Mouse (Mus musculus) forebrain, embryonic 12.5 days (tissue): Measurements from ENCODE around the gene Btbd9. TPM values are rescaled to one million over a fixed set of nuclear protein-coding genes. Genes with fewer than 3 reads are reported as not detected.
A peak's percentile ranks its signal among the peaks of the same experiment; 100 is the strongest.
"Not testable (repeated sequence)": the region's sequence is repeated elsewhere in the genome, so short reads cannot be mapped to it uniquely, and the experiment has no call there.

Experiments used
- ATAC-seq: fragments of 200-750 bp; cut with Nextera tagmentation; 2 replicates; pipeline ENCODE4 v1.8.0; 2017; ENCODE audit warnings: moderate TSS enrichment; ENCODE audit not compliant: low FRiP score
- H3K27ac ChIP-seq: fragments of 300-500 bp; sonication (generic); 2 replicates; pipeline ENCODE4 v1.5.1; 2016; ENCODE audit warnings: mild to moderate bottlenecking
- H3K27me3 ChIP-seq: fragments of 300-500 bp; sonication (generic); 2 replicates; pipeline ENCODE4 v1.6.1; 2016; ENCODE audit warnings: mild to moderate bottlenecking
- H3K36me3 ChIP-seq: fragments of 300-500 bp; sonication (generic); replicated peaks from 2 replicates; pipeline ENCODE4 v1.6.1; 2016; ENCODE audit warnings: mild to moderate bottlenecking
- H3K4me1 ChIP-seq: fragments of 300-500 bp; sonication (generic); 2 replicates; pipeline ENCODE4 v1.6.1; 2016
- H3K4me2 ChIP-seq: fragments of 300-500 bp; sonication (generic); 2 replicates; pipeline ENCODE4 v1.6.1; 2016; ENCODE audit warnings: mild to moderate bottlenecking, moderate library complexity
- H3K4me3 ChIP-seq: fragments of 300-500 bp; sonication (generic); replicated peaks from 2 replicates; pipeline ENCODE4 v1.5.1; 2016; ENCODE audit warnings: mild to moderate bottlenecking
- H3K9ac ChIP-seq: fragments of 300-500 bp; sonication (generic); 2 replicates; pipeline ENCODE4 v1.6.1; 2016; ENCODE audit warnings: mild to moderate bottlenecking
- H3K9me3 ChIP-seq: fragments of 300-500 bp; sonication (generic); 2 replicates; pipeline ENCODE4 v1.6.1; 2016
- WGBS: fragments of 180-500 bp; shearing (Covaris S2); methylation state at CpG from one replicate; pipeline ENCODE4 v1.1.7; 2016; 5-methylcytosine and 5-hydroxymethylcytosine counted together
- polyA plus RNA-seq: library from polyadenylated mRNA; unstranded; fragments of >200 nt; fragmentation: Nextera tagmentation; extraction: Ambion mirVana; gene quantifications from 2 replicates; pipeline ENCODE4 v1.2.1, GENCODE M21; 2016

Btbd9 gene
- 79.8 and 85.9 TPM in 2 replicates for polyA plus RNA-seq

DNA sequence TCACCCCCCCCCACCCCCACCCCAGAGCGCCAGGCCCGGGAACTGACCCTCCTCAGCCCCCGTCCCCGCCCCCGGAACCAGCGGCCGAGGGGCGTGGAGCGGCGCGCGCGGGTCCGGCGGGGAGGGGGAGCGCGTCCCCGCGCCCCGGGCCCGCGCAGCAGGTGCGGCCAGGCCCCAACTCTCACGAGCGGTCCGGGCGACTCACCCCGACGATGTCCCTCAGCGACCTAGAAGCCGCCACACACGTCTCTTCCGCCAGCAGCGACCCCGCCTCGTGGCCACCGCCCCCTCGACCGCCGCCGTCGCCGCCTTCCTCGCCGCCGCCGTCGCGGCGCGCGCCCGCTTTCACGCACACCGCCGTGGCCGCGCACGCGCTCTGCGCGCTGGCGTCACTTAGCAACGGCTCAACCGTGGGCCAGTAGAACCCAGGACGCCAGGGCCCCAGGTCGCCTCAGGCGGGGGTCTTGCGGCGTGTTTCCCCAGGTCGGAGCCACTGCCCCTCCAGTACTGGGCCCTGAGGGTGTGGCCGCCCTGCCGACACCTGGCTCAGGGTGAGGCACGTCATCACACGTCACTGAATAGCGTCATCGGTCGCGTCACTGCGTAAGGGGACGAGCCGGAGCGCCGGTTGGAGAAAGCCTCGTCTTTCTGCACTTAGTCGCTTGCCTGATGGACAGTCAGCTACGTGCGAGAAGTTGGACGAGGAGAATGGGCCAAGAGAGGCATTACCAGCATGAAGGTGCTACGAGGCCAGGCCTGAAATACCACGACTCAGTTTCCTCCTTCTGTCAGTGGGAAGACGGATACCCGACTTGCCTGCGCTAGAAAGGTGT is at the start of gene Btbd9:
Gene Btbd9 (minus strand): TSS at position 548 of the 833 bp plus-strand sequence.
- H3K36me3 ChIP-seq, result no peaks in the 10 kb centered on the region
- peak within 1 kb of the TSS; percentile 89 for H3K27ac ChIP-seq
- peaks cover 32% of the 10 kb centered on the region for H3K4me1 ChIP-seq
- H3K27me3 ChIP-seq, result no peaks in the 10 kb centered on the region
- peak within 1 kb of the TSS; percentile 79 for H3K9ac ChIP-seq
- H3K4me3 ChIP-seq, result peak within 1 kb of the TSS; percentile 77
- H3K9me3 ChIP-seq, result no peaks in the 10 kb centered on the region
- H3K4me2 ChIP-seq, result peak within 1 kb of the TSS; percentile 71
- peak; percentile 94 for ATAC-seq
- WGBS, result under 1% methylated on average over 78 of the region's 94 CpGs

DNA sequence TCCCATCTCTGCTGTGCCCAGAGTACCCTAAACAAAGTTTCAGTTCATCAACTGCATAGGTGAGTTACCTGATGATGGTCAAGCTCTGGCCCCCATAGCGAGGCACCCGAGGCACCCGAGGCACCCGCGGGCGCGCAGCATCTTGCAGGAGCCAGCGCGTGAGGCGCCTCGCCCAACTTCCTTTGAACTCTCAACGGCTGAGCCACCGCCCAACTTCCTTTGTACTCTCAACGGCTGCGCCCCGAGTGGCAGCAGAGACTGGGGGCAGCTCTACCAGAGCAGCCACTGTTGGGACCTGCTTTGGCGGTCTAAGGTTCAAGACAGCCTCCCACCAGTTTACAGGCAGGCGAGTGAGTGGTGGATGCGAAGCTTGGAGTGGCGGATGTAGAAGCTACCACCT is 47.8 kb upstream of the Btbd9 start, which contains the start of gene Dnah8:
Gene Dnah8 (plus strand): TSS at position 223 of the 400 bp plus-strand sequence.
- H3K4me3 ChIP-seq, H3K9ac ChIP-seq, H3K27me3 ChIP-seq, H3K9me3 ChIP-seq, ATAC-seq, H3K4me2 ChIP-seq, H3K36me3 ChIP-seq, H3K27ac ChIP-seq, H3K4me1 ChIP-seq: not testable (repeated sequence)
- WGBS, result no CpG with 5 or more reads among the region's 20 CpGs

DNA sequence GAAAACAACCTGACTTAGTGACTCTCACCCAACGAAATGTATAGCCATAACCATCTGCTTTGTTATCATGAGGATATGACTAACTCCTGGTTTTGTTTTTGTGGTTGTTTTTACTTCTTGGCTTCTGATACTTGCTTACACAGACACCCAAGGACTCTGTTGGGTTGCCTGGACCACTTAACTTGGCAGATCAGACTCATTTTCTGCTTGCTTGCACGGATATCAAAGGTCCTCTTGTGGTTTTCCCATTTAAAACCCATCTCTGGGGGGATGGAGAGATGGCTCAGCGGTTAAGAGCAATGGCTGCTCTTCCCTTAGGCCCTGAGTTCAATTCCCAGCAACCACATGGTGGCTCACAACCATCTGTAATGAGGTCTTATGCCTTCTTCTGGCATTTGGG is 46.9 kb upstream of the Btbd9 start:
- no peak for ATAC-seq
- no peak overlapping the region for H3K9ac ChIP-seq
- H3K9me3 ChIP-seq, result no peaks in the 10 kb centered on the region
- H3K27me3 ChIP-seq, result no peaks in the 10 kb centered on the region
- no peak overlapping the region for H3K4me3 ChIP-seq
- H3K4me1 ChIP-seq, result no peaks in the 10 kb centered on the region
- no peak overlapping the region for H3K27ac ChIP-seq
- 85% methylated on average over 3 of the region's 3 CpGs for WGBS
- no peaks in the 10 kb centered on the region for H3K36me3 ChIP-seq
- no peak overlapping the region for H3K4me2 ChIP-seq

DNA sequence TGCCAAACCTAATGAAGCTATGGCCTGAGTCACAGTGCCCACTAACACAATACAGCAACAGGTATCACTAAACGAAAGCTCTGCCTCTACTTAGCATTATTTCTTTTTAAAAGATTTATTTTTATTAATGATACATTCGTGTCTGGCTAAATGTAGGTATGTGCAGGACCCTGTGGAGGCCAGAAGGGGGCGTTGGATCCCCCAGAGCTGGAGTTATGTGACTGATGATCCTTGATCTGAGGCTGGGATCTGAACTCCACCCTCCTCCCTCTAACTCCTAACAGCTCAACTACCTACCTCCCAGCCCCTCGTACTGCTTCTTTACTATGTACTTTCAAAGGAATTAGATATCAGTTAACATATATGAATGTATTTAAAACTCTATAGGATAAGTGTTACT is 45.2 kb upstream of the Btbd9 start:
- Histone ChIP-seq H3K4me1 (no peaks in the 10 kb centered on the region), H3K9ac (no peak overlapping the region), H3K27ac (no peak overlapping the region), H3K27me3 (no peaks in the 10 kb centered on the region), H3K4me3 (no peak overlapping the region), H3K9me3 (no peaks in the 10 kb centered on the region), H3K4me2 (no peak overlapping the region), H3K36me3 (no peaks in the 10 kb centered on the region)
- no peak for ATAC-seq
- 68% methylated on average over 4 of the region's 4 CpGs for WGBS

DNA sequence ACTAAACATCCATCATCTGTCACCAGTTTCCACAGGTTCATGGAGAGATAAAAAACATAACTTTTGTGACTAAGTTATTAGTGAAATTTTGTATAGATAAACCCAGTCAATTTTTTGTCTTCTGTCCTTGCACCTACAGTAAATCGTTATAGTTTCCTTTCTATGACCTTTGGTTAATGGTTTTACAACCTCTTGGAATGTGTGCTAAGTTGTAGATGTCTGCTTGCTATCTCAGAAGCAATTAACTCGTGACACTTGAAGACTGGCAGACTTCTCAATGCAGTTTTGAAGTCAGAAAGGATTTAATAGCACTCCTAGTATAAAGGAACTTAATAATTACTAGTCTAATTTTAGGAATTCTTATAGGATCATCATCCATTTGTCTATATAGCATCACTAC is 44.3 kb upstream of the Btbd9 start:
- Histone ChIP-seq H3K27me3 (no peaks in the 10 kb centered on the region), H3K9me3 (no peaks in the 10 kb centered on the region), H3K36me3 (no peaks in the 10 kb centered on the region), H3K9ac (no peak overlapping the region), H3K4me1 (no peaks in the 10 kb centered on the region), H3K4me3 (no peak overlapping the region), H3K27ac (no peak overlapping the region), H3K4me2 (no peak overlapping the region)
- 76% methylated on average over 2 of the region's 2 CpGs for WGBS
- ATAC-seq, result no peak

DNA sequence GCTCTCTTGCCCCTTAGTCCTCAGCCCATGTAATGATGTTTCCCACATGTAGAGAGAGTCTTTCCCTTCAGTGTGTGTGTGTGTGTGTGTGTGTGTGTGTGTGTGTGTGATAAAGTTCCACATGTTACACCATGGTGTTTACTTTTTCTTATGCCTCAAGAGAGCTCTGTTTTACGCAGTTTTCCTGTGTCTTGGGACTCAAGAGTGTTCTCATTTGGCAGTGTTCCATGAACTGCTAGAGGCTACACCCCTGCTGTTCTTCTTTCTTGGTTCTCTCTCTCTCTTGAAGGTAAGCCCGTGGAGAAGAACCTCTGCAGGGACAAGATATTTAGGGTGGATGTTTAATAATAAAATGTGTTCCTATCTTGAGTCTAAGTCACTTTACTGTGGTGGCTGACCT is 42.9 kb upstream of the Btbd9 start:
- H3K27me3 ChIP-seq, result no peaks in the 10 kb centered on the region
- no peaks in the 10 kb centered on the region for H3K36me3 ChIP-seq
- no peak overlapping the region for H3K4me2 ChIP-seq
- ATAC-seq, result no peak
- no peaks in the 10 kb centered on the region for H3K4me1 ChIP-seq
- H3K4me3 ChIP-seq, result no peak overlapping the region
- H3K9ac ChIP-seq, result no peak overlapping the region
- H3K9me3 ChIP-seq, result no peaks in the 10 kb centered on the region
- H3K27ac ChIP-seq, result no peak overlapping the region
- WGBS, result 65% methylated on average over 2 of the region's 2 CpGs

DNA sequence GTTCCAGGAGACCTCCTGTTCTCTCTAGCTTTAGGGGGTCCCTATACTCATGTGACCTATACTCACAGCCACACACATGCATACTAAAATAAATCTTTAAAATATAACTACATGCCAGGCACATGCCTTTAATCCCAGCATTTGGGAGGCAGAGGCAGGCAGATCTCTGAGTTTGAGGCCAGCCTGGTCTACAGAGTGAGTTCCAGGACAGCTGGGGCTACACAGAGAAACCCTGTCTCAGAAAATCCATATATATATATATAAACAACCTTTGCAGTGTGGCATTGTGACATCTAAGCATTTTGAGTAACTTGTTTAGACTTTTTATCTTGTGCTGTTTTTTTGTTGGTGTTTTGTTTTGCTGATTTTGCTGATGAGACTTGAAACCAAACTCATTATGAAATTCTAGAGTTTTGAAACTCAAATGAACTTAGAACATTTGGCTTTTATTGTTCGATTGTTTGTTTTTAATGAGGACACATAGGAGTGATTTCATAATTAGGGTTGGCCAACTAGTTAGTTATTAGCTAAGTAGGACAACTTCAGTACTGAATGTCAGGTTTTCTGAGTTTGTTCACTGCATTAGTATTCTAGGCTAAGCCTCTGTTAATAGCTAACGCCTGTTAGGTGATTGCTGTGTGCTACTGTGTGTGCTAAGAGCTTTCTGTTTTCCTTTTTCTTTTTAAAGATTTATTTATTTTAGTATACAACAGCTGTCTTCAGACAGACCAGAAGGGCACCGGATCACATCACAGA is 42.0 kb upstream of the Btbd9 start:
- Histone ChIP-seq H3K4me1 (no peaks in the 10 kb centered on the region), H3K9ac (no peak overlapping the region), H3K27ac (no peak overlapping the region), H3K4me3 (no peak overlapping the region), H3K9me3 (no peaks in the 10 kb centered on the region), H3K4me2 (no peak overlapping the region), H3K36me3 (no peaks in the 10 kb centered on the region), H3K27me3 (no peaks in the 10 kb centered on the region)
- WGBS, result 92% methylated on average over 3 of the region's 3 CpGs
- ATAC-seq, result no peak

DNA sequence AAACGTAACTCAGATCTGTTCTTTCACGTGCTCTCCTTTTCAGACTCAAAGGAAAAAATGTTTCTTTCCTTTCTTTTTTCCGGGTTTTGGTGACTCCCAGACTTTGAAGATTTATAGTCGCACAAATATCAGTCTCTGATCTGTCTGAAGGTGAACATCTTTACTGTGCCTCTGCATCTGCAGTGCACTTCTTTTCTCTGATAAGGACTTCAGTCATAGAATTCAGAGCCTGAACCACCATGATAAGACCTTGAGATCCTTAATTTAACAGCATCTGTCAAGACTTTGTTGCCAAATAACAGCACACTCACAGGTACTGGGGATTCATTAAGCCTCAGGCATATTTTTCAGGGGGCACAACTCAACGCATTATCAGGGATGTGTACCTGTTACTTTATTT is 39.9 kb upstream of the Btbd9 start:
- no peak for ATAC-seq
- Histone ChIP-seq H3K9ac (no peak overlapping the region), H3K27ac (no peak overlapping the region), H3K4me2 (no peak overlapping the region), H3K9me3 (no peaks in the 10 kb centered on the region), H3K27me3 (no peaks in the 10 kb centered on the region), H3K36me3 (no peaks in the 10 kb centered on the region), H3K4me3 (no peak overlapping the region), H3K4me1 (peaks cover 9% of the 10 kb centered on the region)
- 88% methylated on average over 5 of the region's 5 CpGs for WGBS

DNA sequence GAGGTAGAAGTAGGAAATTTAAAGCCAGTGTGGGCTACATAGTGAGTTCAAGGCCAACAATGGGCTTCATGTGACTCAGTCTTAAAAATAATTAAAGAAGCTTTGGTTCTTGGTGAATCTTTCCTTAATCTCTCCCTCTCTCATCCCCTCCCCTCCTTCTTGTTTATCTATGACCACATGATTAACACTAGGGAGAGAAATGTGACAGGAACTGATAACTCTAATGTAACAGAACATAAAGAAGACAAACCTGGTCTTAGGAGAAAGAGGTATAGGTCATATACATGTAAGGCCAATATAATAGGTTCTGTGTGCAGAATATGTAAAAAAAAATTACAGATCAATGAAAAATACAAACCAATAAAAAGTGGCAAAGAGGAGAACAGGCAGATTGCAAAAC is 37.1 kb upstream of the Btbd9 start:
- no peaks in the 10 kb centered on the region for H3K36me3 ChIP-seq
- H3K27me3 ChIP-seq, result no peaks in the 10 kb centered on the region
- H3K9ac ChIP-seq, result no peak overlapping the region
- H3K4me2 ChIP-seq, result no peak overlapping the region
- no peak overlapping the region for H3K4me3 ChIP-seq
- no peak overlapping the region for H3K27ac ChIP-seq
- H3K9me3 ChIP-seq, result no peaks in the 10 kb centered on the region
- H3K4me1 ChIP-seq, result peaks cover 19% of the 10 kb centered on the region
- no peak for ATAC-seq

DNA sequence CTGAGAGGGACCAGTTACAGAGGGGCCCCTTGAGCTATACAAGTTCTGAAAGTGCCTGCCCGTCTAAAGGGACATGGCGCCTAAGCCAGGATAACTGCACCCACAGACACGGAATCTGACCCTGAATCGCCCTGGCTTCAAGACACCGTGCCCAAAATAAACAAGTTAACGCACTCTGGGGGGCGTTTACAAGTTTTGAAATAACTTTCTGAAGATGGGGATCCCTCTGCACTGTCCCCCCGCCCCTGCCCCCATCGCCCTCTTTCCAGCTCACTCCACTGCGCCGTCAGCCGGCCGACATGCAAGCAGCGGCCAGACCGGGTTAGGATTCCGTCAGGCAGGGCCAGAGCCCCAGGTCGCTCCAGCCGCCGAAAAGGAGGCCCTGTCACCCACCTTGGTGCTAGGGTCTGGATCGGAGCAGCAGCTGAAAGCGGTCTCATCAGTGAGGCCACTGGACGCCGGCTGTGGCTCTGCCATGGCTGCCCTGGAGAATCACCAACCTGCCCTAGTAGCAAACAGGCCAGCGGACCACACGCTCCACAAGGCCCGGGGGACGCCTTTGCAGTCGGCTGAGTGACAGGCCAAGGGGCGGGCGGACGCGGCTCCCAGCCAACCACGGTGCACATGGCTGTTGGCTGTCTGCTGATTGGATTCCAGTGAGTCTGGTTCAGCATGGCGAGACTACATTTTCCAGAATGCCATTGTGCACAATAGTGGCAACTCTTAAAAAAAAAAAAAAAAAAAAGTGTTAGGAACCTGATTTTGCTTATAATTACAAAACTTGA is 36.0 kb upstream of the Btbd9 start:
- Histone ChIP-seq H3K4me1 (peaks cover 30% of the 10 kb centered on the region), H3K9ac (peak overlapping the region; percentile 63), H3K4me2 (peak overlapping the region; percentile 58), H3K4me3 (peak overlapping the region; percentile 62), H3K9me3 (no peaks in the 10 kb centered on the region), H3K27ac (peak overlapping the region; percentile 82), H3K27me3 (no peaks in the 10 kb centered on the region), H3K36me3 (no peaks in the 10 kb centered on the region)
- WGBS, result under 1% methylated on average over 34 of the region's 34 CpGs
- ATAC-seq, result peak; percentile 100

DNA sequence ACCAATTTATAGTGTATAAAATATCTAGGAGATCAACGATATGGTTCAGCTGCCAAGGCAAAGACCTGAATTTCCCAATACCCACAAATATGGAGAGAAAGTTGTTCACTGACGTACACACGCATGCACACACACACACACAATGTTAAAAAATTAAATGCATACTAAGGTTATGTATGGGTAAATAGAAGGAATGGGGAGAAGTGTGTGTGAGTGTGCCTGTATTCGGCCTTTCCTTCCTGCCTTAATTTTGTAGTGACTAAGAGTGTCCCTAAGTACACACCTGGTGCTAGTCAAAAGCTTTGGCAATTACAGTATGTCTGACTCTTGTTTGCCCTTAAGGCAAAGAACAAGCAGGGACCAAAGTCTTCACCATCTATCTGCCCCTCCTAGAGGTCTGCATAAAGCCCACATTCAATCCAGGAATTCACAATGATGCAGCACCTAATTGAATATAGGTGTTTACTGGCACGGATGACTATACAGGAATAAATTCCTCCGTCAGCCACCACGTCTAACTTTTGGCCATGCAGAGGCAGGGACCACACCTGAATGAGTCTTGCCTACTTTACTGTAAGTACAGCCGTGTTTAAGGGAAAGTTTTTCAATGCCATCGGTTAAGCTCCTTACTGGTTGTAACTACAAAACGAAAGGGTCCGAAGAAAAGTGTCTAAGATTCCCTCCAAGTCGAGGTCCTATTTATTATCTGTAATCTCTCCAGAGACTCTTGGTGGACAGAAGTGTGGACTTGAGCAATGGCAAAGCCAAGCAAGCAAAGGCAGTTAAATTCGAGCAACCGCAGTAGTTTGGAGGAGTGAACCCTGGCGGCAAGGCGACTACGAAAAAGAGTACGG is 35.2 kb upstream of the Btbd9 start:
- H3K4me2 ChIP-seq, result peak overlapping the region; percentile 58
- H3K4me1 ChIP-seq, result peaks cover 34% of the 10 kb centered on the region
- peak overlapping the region; percentile 62 for H3K4me3 ChIP-seq
- H3K27ac ChIP-seq, result peak overlapping the region; percentile 82
- peak overlapping the region; percentile 63 for H3K9ac ChIP-seq
- no peaks in the 10 kb centered on the region for H3K36me3 ChIP-seq
- no peaks in the 10 kb centered on the region for H3K27me3 ChIP-seq
- ATAC-seq, result no peak
- WGBS, result 24% methylated on average over 18 of the region's 18 CpGs
- no peaks in the 10 kb centered on the region for H3K9me3 ChIP-seq
